Mouse (Mus musculus): ENCODE data around the gene Hnrnpd.

The Hnrnpd gene

GRCm38 (mm10) chr5:99978699-99979442 lies at the start of gene Hnrnpd, which contains the start of gene 4930524J08Rik:
TSS of gene Hnrnpd (minus strand) at chr5:99978938.
TSS of gene 4930524J08Rik (plus strand) at chr5:99979061.
- DNase-seq (ENCODE audit: low spot score): peak; percentile 99

GRCm38 (mm10) chr5:100024868-100025267 lies 46.1 kb upstream of the Hnrnpd start:
- DNase-seq (ENCODE audit: low spot score): no peak

GRCm38 (mm10) chr5:100024403-100024802 lies 45.7 kb upstream of the Hnrnpd start:
- no peak for DNase-seq (ENCODE audit: low spot score)

- DNase-seq (ENCODE audit: low spot score): no peak
Measured at GRCm38 (mm10) chr5:100020089-100020488, 41.4 kb upstream of the Hnrnpd start.

GRCm38 (mm10) chr5:100012599-100012998 lies 33.9 kb upstream of the Hnrnpd start:
- no peak for DNase-seq (ENCODE audit: low spot score)

GRCm38 (mm10) chr5:100008485-100008884 lies 29.7 kb upstream of the Hnrnpd start:
- DNase-seq (ENCODE audit: low spot score): no peak

GRCm38 (mm10) chr5:100007040-100007375 lies 28.3 kb upstream of the Hnrnpd start:
- peak; percentile 37 for DNase-seq (ENCODE audit: low spot score)

- no peak for DNase-seq (ENCODE audit: low spot score)
Measured at GRCm38 (mm10) chr5:100006324-100007039, 27.7 kb upstream of the Hnrnpd start.

- DNase-seq (ENCODE audit: low spot score): no peak
Measured at GRCm38 (mm10) chr5:100005896-100006295, 27.2 kb upstream of the Hnrnpd start.

- no peak for DNase-seq (ENCODE audit: low spot score)
Measured at GRCm38 (mm10) chr5:100005431-100005830, 26.7 kb upstream of the Hnrnpd start.

- no peak for DNase-seq (ENCODE audit: low spot score)
Measured at GRCm38 (mm10) chr5:100003895-100004294, 25.2 kb upstream of the Hnrnpd start.

- no peak for DNase-seq (ENCODE audit: low spot score)
Measured at GRCm38 (mm10) chr5:100000500-100000899, 21.8 kb upstream of the Hnrnpd start.

- DNase-seq (ENCODE audit: low spot score): no peak
Measured at GRCm38 (mm10) chr5:100000048-100000447, 21.3 kb upstream of the Hnrnpd start.

- DNase-seq (ENCODE audit: low spot score): no peak
Measured at GRCm38 (mm10) chr5:99994680-99995079, 15.9 kb upstream of the Hnrnpd start.

GRCm38 (mm10) chr5:99994166-99994565 lies 15.4 kb upstream of the Hnrnpd start:
- DNase-seq (ENCODE audit: low spot score): no peak

GRCm38 (mm10) chr5:99983452-99984061 lies 4.8 kb upstream of the Hnrnpd start:
- no peak for DNase-seq (ENCODE audit: low spot score)

- DNase-seq (ENCODE audit: low spot score): peak; percentile 86
Measured at GRCm38 (mm10) chr5:99977516-99978301, 1.0 kb downstream of the Hnrnpd start.

- peak; percentile 37 for DNase-seq (ENCODE audit: low spot score)
Measured at GRCm38 (mm10) chr5:99976334-99976955, 2.3 kb downstream of the Hnrnpd start.

GRCm38 (mm10) chr5:99975776-99976175 lies 3.0 kb downstream of the Hnrnpd start:
- DNase-seq (ENCODE audit: low spot score): peak; percentile 9

- no peak for DNase-seq (ENCODE audit: low spot score)
Measured at GRCm38 (mm10) chr5:99975061-99975460, 3.7 kb downstream of the Hnrnpd start.

GRCm38 (mm10) chr5:99973941-99974340 lies 4.8 kb downstream of the Hnrnpd start:
- peak; percentile 13 for DNase-seq (ENCODE audit: low spot score)

GRCm38 (mm10) chr5:99959960-99960359 lies 18.8 kb downstream of the Hnrnpd start:
- DNase-seq (ENCODE audit: low spot score): no peak
